Mouse (Mus musculus) G1E (cell line): ENCODE measurements around the gene Gm49380.
"Not testable (repeated sequence)": the region's sequence is repeated elsewhere in the genome, so short reads cannot be mapped to it uniquely, and the experiment has no call there.

ENCODE experiments used
- CTCF ChIP-seq: IDR thresholded peaks from 2 replicates; pipeline ENCODE4 v1.5.1; 2012; ENCODE audit warnings: low read depth, low read length, inconsistent platforms, mixed read lengths
- GATA1 ChIP-seq: IDR thresholded peaks from 2 replicates; pipeline ENCODE4 v1.6.1; 2012; ENCODE audit warnings: borderline replicate concordance, low read length, inconsistent platforms, mixed read lengths

GRCm38 (mm10) chr9:44111909-44112308 is 1.4 kb downstream of the Gm49380 start:
- not testable (repeated sequence) for TF ChIP-seq CTCF, GATA1
